In genomic region chr12:86849945-86850626, GRCm38 (mm10) we compare ENCODE assay signal across 10 mouse cellular contexts. TPM values are rescaled to one million over a fixed set of nuclear protein-coding genes. Genes with fewer than 3 reads are reported as not detected.
A peak's percentile ranks its signal among the peaks of the same experiment; 100 is the strongest.
DNase-seq lines count a peak whose midpoint lies in the region; ATAC-seq lines count a peak whose summit lies in the region.
"Had no signal": no experiment of that assay in that cellular context is flagged by ENCODE, and none has a peak within 500 bp of the region (broad histone marks: within the 10 kb centered on the region; RNA-seq: fewer than 3 reads in every experiment).

No protein-coding gene starts in this region.

- peak overlapping the region; percentile 27; the same call in 1 of the 2 replicates for H3K27ac ChIP-seq in embryonic facial prominence, embryonic 10.5 days (replicated peaks)
- peak overlapping the region; percentile 89 for H3K27ac ChIP-seq in hindbrain, embryonic 14.5 days
- peak overlapping the region; percentile 95 for H3K27ac ChIP-seq in midbrain, embryonic 16.5 days (ENCODE audit: low read length)
- H3K27ac ChIP-seq in liver, embryonic 12.5 days, result no peak overlapping the region

- peaks cover 21% of the 10 kb centered on the region for H3K4me1 ChIP-seq in embryonic facial prominence, embryonic 10.5 days
- H3K4me1 ChIP-seq in hindbrain, embryonic 14.5 days (replicated peaks; ENCODE audit: control insufficient read depth, insufficient read depth, low read length), result peaks cover 21% of the 10 kb centered on the region
- peaks cover 22% of the 10 kb centered on the region for H3K4me1 ChIP-seq in midbrain, embryonic 16.5 days (ENCODE audit: control insufficient read depth, insufficient read depth, low read length)
- peaks cover 17% of the 10 kb centered on the region for H3K4me1 ChIP-seq in liver, embryonic 12.5 days

- no peak overlapping the region for H3K9ac ChIP-seq in hindbrain, embryonic 14.5 days
- peak overlapping the region; percentile 52 for H3K9ac ChIP-seq in midbrain, embryonic 16.5 days (ENCODE audit: low read depth, low read length)
- H3K9ac ChIP-seq in liver, embryonic 12.5 days, result no peak overlapping the region

- no peaks in the 10 kb centered on the region for H3K9me3 ChIP-seq in embryonic facial prominence, embryonic 10.5 days
- no peaks in the 10 kb centered on the region for H3K9me3 ChIP-seq in hindbrain, embryonic 14.5 days (ENCODE audit: control insufficient read depth, low read length)
- H3K9me3 ChIP-seq in midbrain, embryonic 16.5 days (replicated peaks; ENCODE audit: control insufficient read depth, low read length, poor library complexity, severe bottlenecking), result no peaks in the 10 kb centered on the region
- no peaks in the 10 kb centered on the region for H3K9me3 ChIP-seq in liver, embryonic 12.5 days (replicated peaks)

- DNase-seq in layer of hippocampus, adult 11-12 months (ENCODE audit: low spot score), result peak; percentile 41
- no peak for DNase-seq in layer of hippocampus, postnatal 14 days (ENCODE audit: low spot score in 2 of 2)
- no peak for DNase-seq in embryonic facial prominence, embryonic 10.5 days (ENCODE audit: low spot score)
- peak; percentile 68 for DNase-seq in hindbrain, embryonic 14.5 days (ENCODE audit: low spot score)
- DNase-seq in thymus, postnatal 36 days, result no peak
- no peak for DNase-seq in testis, postnatal 10 days (ENCODE audit: low spot score)
- DNase-seq: thymus, postnatal 25 days had no signal

- H3K4me2 ChIP-seq in hindbrain, embryonic 14.5 days (replicated peaks), result peak overlapping the region; percentile 21
- peak overlapping the region; percentile 38 for H3K4me2 ChIP-seq in midbrain, embryonic 16.5 days (ENCODE audit: low read length)
- no peak overlapping the region for H3K4me2 ChIP-seq in liver, embryonic 12.5 days

- H3K4me3 ChIP-seq in embryonic facial prominence, embryonic 10.5 days, result no peak overlapping the region
- no peak overlapping the region for H3K4me3 ChIP-seq in hindbrain, embryonic 14.5 days (replicated peaks; ENCODE audit: low read length)
- H3K4me3 ChIP-seq in midbrain, embryonic 16.5 days (ENCODE audit: low read depth, low read length), result no peak overlapping the region
- H3K4me3 ChIP-seq in liver, embryonic 12.5 days, result no peak overlapping the region

- H3K27me3 ChIP-seq in embryonic facial prominence, embryonic 10.5 days (replicated peaks; ENCODE audit: low read depth, poor library complexity, severe bottlenecking), result no peaks in the 10 kb centered on the region
- H3K27me3 ChIP-seq in hindbrain, embryonic 14.5 days (ENCODE audit: control insufficient read depth, insufficient read depth, low read length), result no peaks in the 10 kb centered on the region
- no peaks in the 10 kb centered on the region for H3K27me3 ChIP-seq in midbrain, embryonic 16.5 days (ENCODE audit: control insufficient read depth, insufficient read depth, low read depth, low read length)
- no peaks in the 10 kb centered on the region; the same call in 1 of the 2 replicates for H3K27me3 ChIP-seq in liver, embryonic 12.5 days (replicated peaks)

- H3K36me3 ChIP-seq in embryonic facial prominence, embryonic 10.5 days (replicated peaks), result no peaks in the 10 kb centered on the region
- H3K36me3 ChIP-seq in hindbrain, embryonic 14.5 days (replicated peaks; ENCODE audit: control insufficient read depth, insufficient read depth), result no peaks in the 10 kb centered on the region
- no peaks in the 10 kb centered on the region for H3K36me3 ChIP-seq in midbrain, embryonic 16.5 days (ENCODE audit: control insufficient read depth, insufficient read depth, low read length)
- H3K36me3 ChIP-seq in liver, embryonic 12.5 days, result no peaks in the 10 kb centered on the region

- WGBS in embryonic facial prominence, embryonic 10.5 days, result 74% methylated on average over 10 of the region's 10 CpGs
- 42% methylated on average over 10 of the region's 10 CpGs for WGBS in hindbrain, embryonic 14.5 days
- 33% methylated on average over 10 of the region's 10 CpGs for WGBS in midbrain, embryonic 16.5 days
- WGBS in liver, embryonic 12.5 days (ENCODE audit: insufficient replicate concordance), result 70% methylated on average over 10 of the region's 10 CpGs

- ATAC-seq in hindbrain, embryonic 14.5 days (ENCODE audit: low FRiP score), result peak; percentile 83
- peak; percentile 92 for ATAC-seq in midbrain, embryonic 16.5 days
- no peak for ATAC-seq in liver, embryonic 12.5 days
- ATAC-seq: lung, postnatal 0 days had no signal

RNA-seq across cellular contexts. Expression of gene Irf2bpl, which starts 34.5 kb away (rescaled TPM):
- total RNA-seq in layer of hippocampus, postnatal 14 days (2021), result 10 to 100 TPM; 64.9 to 65.1 TPM
- polyA plus RNA-seq in embryonic facial prominence, embryonic 10.5 days (2016; fragmentation: Nextera tagmentation; extraction: Ambion mirVana), result 13.5 and 17.3 TPM in 2 replicates
- 64.5 and 65.5 TPM in 2 replicates for polyA plus RNA-seq in hindbrain, embryonic 14.5 days (2014; fragmentation: Nextera tagmentation; extraction: Ambion mirVana)
- polyA plus RNA-seq in midbrain, embryonic 16.5 days (2015; fragmentation: Nextera tagmentation; extraction: Ambion mirVana), result 69.3 and 76.9 TPM in 2 replicates
- 6.7 and 7.7 TPM in 2 replicates for polyA plus RNA-seq in liver, embryonic 12.5 days (2016; fragmentation: Nextera tagmentation; extraction: Ambion mirVana)

Comparison
In these comparisons a context has a peak if more than half of its experiments do, and no peak if none do; other contexts are left out.
1. DNase-seq: peak in layer of hippocampus, adult 11-12 months (single experiment) and hindbrain, embryonic 14.5 days (single experiment); none in layer of hippocampus, postnatal 14 days (0 of 2), embryonic facial prominence, embryonic 10.5 days (single experiment), thymus, postnatal 36 days (0 of 2) and testis, postnatal 10 days (single experiment).